Mouse (Mus musculus) lung, embryonic 14.5 days (tissue): ENCODE measurements around the gene Nol9. TPM values are rescaled to one million over a fixed set of nuclear protein-coding genes. Genes with fewer than 3 reads are reported as not detected.

Experiments used
- ATAC-seq: fragments of 200-750 bp; cut with Nextera tagmentation; 2 replicates; pipeline ENCODE4 v1.8.0; 2017; ENCODE audit warnings: mild to moderate bottlenecking, moderate TSS enrichment, moderate library complexity; ENCODE audit not compliant: insufficient read depth
- DNase-seq: peaks from one replicate; pipeline ENCODE4 v3.0.0-alpha.2; 2015
- H3K27ac ChIP-seq: fragments of 300-500 bp; sonication (generic); 2 replicates; pipeline ENCODE4 v1.5.1; 2014; ENCODE audit warnings: low read depth, mild to moderate bottlenecking, moderate library complexity
- H3K27me3 ChIP-seq: fragments of 300-500 bp; sonication (generic); 2 replicates; pipeline ENCODE4 v1.6.1; 2014; ENCODE audit warnings: low read length, control low read depth; ENCODE audit not compliant: insufficient read depth
- H3K36me3 ChIP-seq: fragments of 300-500 bp; sonication (generic); 2 replicates; pipeline ENCODE4 v1.6.1; 2014; ENCODE audit warnings: control low read depth; ENCODE audit not compliant: insufficient read depth
- H3K4me1 ChIP-seq: fragments of 300-500 bp; sonication (generic); 2 replicates; pipeline ENCODE4 v1.6.1; 2014; ENCODE audit warnings: antibody characterized with exemption, control low read depth; ENCODE audit not compliant: insufficient read depth
- H3K4me2 ChIP-seq: fragments of 300-500 bp; sonication (generic); 2 replicates; pipeline ENCODE4 v1.6.1; 2014; ENCODE audit warnings: mild to moderate bottlenecking
- H3K4me3 ChIP-seq: fragments of 300-500 bp; sonication (generic); 2 replicates; pipeline ENCODE4 v1.5.1; 2014; ENCODE audit warnings: low read depth, low read length
- H3K9ac ChIP-seq: fragments of 300-500 bp; sonication (generic); 2 replicates; pipeline ENCODE4 v1.6.1; 2014
- H3K9me3 ChIP-seq: fragments of 300-500 bp; sonication (generic); 2 replicates; pipeline ENCODE4 v1.6.1; 2016; ENCODE audit warnings: low read depth, low read length, control low read depth
- CTCF ChIP-seq: IDR thresholded peaks from 2 replicates; pipeline ENCODE4 v1.5.1; 2016; ENCODE audit warnings: antibody characterized with exemption, low read depth
- WGBS: fragments of 180-500 bp; shearing (Covaris S2); extraction: QIAGEN DNeasy Blood & Tissue Kit; methylation state at CpG from one replicate; pipeline ENCODE4 v1.1.7; 2014; 5-methylcytosine and 5-hydroxymethylcytosine counted together
- polyA plus RNA-seq: library from polyadenylated mRNA; unstranded; fragments of >200 nt; fragmentation: Nextera tagmentation; extraction: Ambion mirVana; gene quantifications from 2 replicates; pipeline ENCODE4 v1.2.1, GENCODE M21; 2014

The Nol9 gene
- polyA plus RNA-seq, 1 experiment from 2014 or later = 42.9 TPM

GRCm38 (mm10) chr4:152072655-152073054 is 33.5 kb downstream of the Nol9 start:
- Histone ChIP-seq H3K27me3 (no peaks in the 10 kb centered on the region), H3K9ac (no peak overlapping the region), H3K4me3 (no peak overlapping the region), H3K36me3 (no peaks in the 10 kb centered on the region), H3K4me1 (peaks cover 6% of the 10 kb centered on the region), H3K27ac (peak overlapping the region; percentile 24; the same call in 1 of the 2 replicates), H3K9me3 (no peaks in the 10 kb centered on the region), H3K4me2 (no peak overlapping the region)
- no peak for DNase-seq
- 0 out of 2 replicates have a peak, but pooled peaks have one; percentile 15 for ATAC-seq
- WGBS = 58% methylated on average over 10 of the region's 10 CpGs
- no peak for TF ChIP-seq CTCF

- no peak overlapping the region for H3K9ac ChIP-seq
- no peak overlapping the region for H3K4me3 ChIP-seq
- no peaks in the 10 kb centered on the region for H3K9me3 ChIP-seq
- no peaks in the 10 kb centered on the region for H3K36me3 ChIP-seq
- no peaks in the 10 kb centered on the region for H3K27me3 ChIP-seq
- TF ChIP-seq CTCF = no peak
- H3K27ac ChIP-seq = no peak overlapping the region
- H3K4me2 ChIP-seq = no peak overlapping the region
- WGBS = 79% methylated on average over 6 of the region's 6 CpGs
- DNase-seq (no peak), ATAC-seq (no peak)
- peaks cover 6% of the 10 kb centered on the region for H3K4me1 ChIP-seq
Observed at GRCm38 (mm10) chr4:152073715-152074114, 34.6 kb downstream of the Nol9 start.

GRCm38 (mm10) chr4:152074548-152074947 is 35.4 kb downstream of the Nol9 start:
- no peak for TF ChIP-seq CTCF
- ATAC-seq (no peak), DNase-seq (no peak)
- 84% methylated on average over 9 of the region's 9 CpGs for WGBS
- Histone ChIP-seq H3K27ac (no peak overlapping the region), H3K36me3 (no peaks in the 10 kb centered on the region), H3K9ac (no peak overlapping the region), H3K4me2 (no peak overlapping the region), H3K9me3 (no peaks in the 10 kb centered on the region), H3K27me3 (no peaks in the 10 kb centered on the region), H3K4me3 (no peak overlapping the region), H3K4me1 (peaks cover 6% of the 10 kb centered on the region)

- no peak overlapping the region for H3K9ac ChIP-seq
- H3K4me3 ChIP-seq = no peak overlapping the region
- 83% methylated on average over 9 of the region's 9 CpGs for WGBS
Observed at GRCm38 (mm10) chr4:152077191-152077590, 38.1 kb downstream of the Nol9 start.

GRCm38 (mm10) chr4:152078105-152078530 is 39.0 kb downstream of the Nol9 start:
- no peaks in the 10 kb centered on the region for H3K27me3 ChIP-seq
- no peaks in the 10 kb centered on the region for H3K9me3 ChIP-seq
- H3K27ac ChIP-seq = no peak overlapping the region
- 85% methylated on average over 10 of the region's 10 CpGs for WGBS
- H3K9ac ChIP-seq = no peak overlapping the region
- H3K4me1 ChIP-seq = no peaks in the 10 kb centered on the region
- ATAC-seq = no peak
- H3K4me2 ChIP-seq = no peak overlapping the region
- H3K4me3 ChIP-seq = no peak overlapping the region
- no peak for TF ChIP-seq CTCF
- no peak for DNase-seq
- no peaks in the 10 kb centered on the region for H3K36me3 ChIP-seq

More at GRCm38 (mm10) chr4:152077191-152077590, 38.1 kb downstream of the Nol9 start:
- no peak overlapping the region for H3K27ac ChIP-seq
- H3K4me2 ChIP-seq = no peak overlapping the region
- H3K9me3 ChIP-seq = no peaks in the 10 kb centered on the region
- DNase-seq (no peak), ATAC-seq (no peak)
- H3K27me3 ChIP-seq = no peaks in the 10 kb centered on the region
- peaks cover 6% of the 10 kb centered on the region for H3K4me1 ChIP-seq
- no peak for TF ChIP-seq CTCF
- H3K36me3 ChIP-seq = no peaks in the 10 kb centered on the region

GRCm38 (mm10) chr4:152079261-152079660 is 40.1 kb downstream of the Nol9 start:
- no peak overlapping the region for H3K9ac ChIP-seq
- H3K36me3 ChIP-seq = no peaks in the 10 kb centered on the region
- no peaks in the 10 kb centered on the region for H3K27me3 ChIP-seq
- no peak for ATAC-seq
- no peak overlapping the region for H3K27ac ChIP-seq
- TF ChIP-seq CTCF = no peak
- WGBS = 83% methylated on average over 3 of the region's 3 CpGs
- no peak for DNase-seq
- no peak overlapping the region for H3K4me3 ChIP-seq
- no peak overlapping the region for H3K4me2 ChIP-seq
- H3K9me3 ChIP-seq = no peaks in the 10 kb centered on the region
- H3K4me1 ChIP-seq = no peaks in the 10 kb centered on the region

GRCm38 (mm10) chr4:152079931-152080330 is 40.8 kb downstream of the Nol9 start:
- no peak overlapping the region for H3K4me3 ChIP-seq
- no peak overlapping the region for H3K4me2 ChIP-seq
- no peaks in the 10 kb centered on the region for H3K9me3 ChIP-seq
- no peak for DNase-seq
- ATAC-seq = no peak
- 52% methylated on average over 7 of the region's 7 CpGs for WGBS
- H3K9ac ChIP-seq = no peak overlapping the region
- no peaks in the 10 kb centered on the region for H3K4me1 ChIP-seq
- TF ChIP-seq CTCF = no peak
- no peaks in the 10 kb centered on the region for H3K36me3 ChIP-seq
- no peak overlapping the region for H3K27ac ChIP-seq
- H3K27me3 ChIP-seq = no peaks in the 10 kb centered on the region

GRCm38 (mm10) chr4:152083611-152084220 is 44.6 kb downstream of the Nol9 start:
- no peak for TF ChIP-seq CTCF
- no peak overlapping the region for H3K4me3 ChIP-seq
- H3K9ac ChIP-seq = no peak overlapping the region
- H3K36me3 ChIP-seq = no peaks in the 10 kb centered on the region
- H3K4me2 ChIP-seq = no peak overlapping the region
- peaks cover 12% of the 10 kb centered on the region; the same call in 1 of the 2 replicates for H3K4me1 ChIP-seq
- no peaks in the 10 kb centered on the region for H3K9me3 ChIP-seq
- ATAC-seq (no peak), DNase-seq (no peak)
- H3K27ac ChIP-seq = no peak overlapping the region
- no peaks in the 10 kb centered on the region for H3K27me3 ChIP-seq
- WGBS = 53% methylated on average over 7 of the region's 7 CpGs
